Mouse (Mus musculus) ES-Bruce4 (cell line): ENCODE results near the gene Neurod2.

Experiments
- CTCF ChIP-seq: IDR thresholded peaks from one replicate; pipeline ENCODE4 v1.8.1; 2011; ENCODE audit warnings: low read depth, low read length
- EP300 ChIP-seq: IDR thresholded peaks from 2 replicates; pipeline ENCODE4 v1.6.1; 2011; ENCODE audit warnings: low read depth, low read length; ENCODE audit not compliant: insufficient read depth
- POLR2A ChIP-seq: IDR thresholded peaks from one replicate; pipeline ENCODE4 v1.8.1; 2011; ENCODE audit warnings: low read length; ENCODE audit not compliant: insufficient read depth

GRCm38 (mm10) chr11:98296277-98296676 is 33.2 kb downstream of the Neurod2 start:
- TF ChIP-seq CTCF (peak; percentile 33), POLR2A (no peak), EP300 (no peak)
